Mouse (Mus musculus) limb, embryonic 10.5 days (tissue): ENCODE data around the gene Chit1. TPM values are rescaled to one million over a fixed set of nuclear protein-coding genes. Genes with fewer than 3 reads are reported as not detected.

Experiments
- DNase-seq: peaks from one replicate; pipeline ENCODE4 v3.0.0-alpha.2; 2017; ENCODE audit warnings: low spot score
- H3K27ac ChIP-seq: fragments of 300-500 bp; sonication (generic); 2 replicates; pipeline ENCODE4 v1.5.1; 2016; ENCODE audit warnings: mild to moderate bottlenecking
- H3K27me3 ChIP-seq: fragments of 300-500 bp; sonication (generic); 2 replicates; pipeline ENCODE4 v1.6.1; 2016; ENCODE audit warnings: low read depth, mild to moderate bottlenecking; ENCODE audit not compliant: poor library complexity, severe bottlenecking
- H3K36me3 ChIP-seq: fragments of 300-500 bp; sonication (generic); 2 replicates; pipeline ENCODE4 v1.6.1; 2016; ENCODE audit warnings: mild to moderate bottlenecking, moderate library complexity
- H3K4me1 ChIP-seq: fragments of 300-500 bp; sonication (generic); 2 replicates; pipeline ENCODE4 v1.6.1; 2016
- H3K4me3 ChIP-seq: fragments of 300-500 bp; sonication (generic); 2 replicates; pipeline ENCODE4 v1.5.1; 2016; ENCODE audit warnings: mild to moderate bottlenecking, moderate library complexity
- H3K9me3 ChIP-seq: fragments of 300-500 bp; sonication (generic); replicated peaks from 2 replicates; pipeline ENCODE4 v1.6.1; 2016; ENCODE audit warnings: mild to moderate bottlenecking
- WGBS: fragments of 180-500 bp; shearing (Covaris S2); methylation state at CpG from one replicate; pipeline ENCODE4 v1.1.7; 2016; 5-methylcytosine and 5-hydroxymethylcytosine counted together
- polyA plus RNA-seq: library from polyadenylated mRNA; unstranded; fragments of >200 nt; fragmentation: Nextera tagmentation; extraction: Ambion mirVana; gene quantifications from 2 replicates; pipeline ENCODE4 v1.2.1, GENCODE M21; 2016

Chit1 gene
- polyA plus RNA-seq, 1 experiment from 2014 or later: not detected

GRCm38 (mm10) chr1:134146066-134146465 is 35.0 kb downstream of the Chit1 start:
- Histone ChIP-seq H3K27me3 (0 out of 2 replicates have a peak, but pooled peaks cover 6% of the 10 kb centered on the region), H3K9me3 (no peaks in the 10 kb centered on the region), H3K4me1 (0 out of 2 replicates have a peak, but pooled peaks cover 2% of the 10 kb centered on the region), H3K27ac (no peak overlapping the region), H3K4me3 (no peak overlapping the region), H3K36me3 (no peaks in the 10 kb centered on the region)
- no peak for DNase-seq
- 91% methylated on average over 8 of the region's 8 CpGs for WGBS

GRCm38 (mm10) chr1:134150076-134150475 is 39.0 kb downstream of the Chit1 start:
- Histone ChIP-seq H3K4me3 (no peak overlapping the region), H3K4me1 (0 out of 2 replicates have a peak, but pooled peaks cover 5% of the 10 kb centered on the region), H3K27me3 (0 out of 2 replicates have a peak, but pooled peaks cover 6% of the 10 kb centered on the region), H3K9me3 (no peaks in the 10 kb centered on the region; the same call in 1 of the 2 replicates), H3K36me3 (no peaks in the 10 kb centered on the region), H3K27ac (no peak overlapping the region)
- WGBS: 73% methylated on average over 8 of the region's 8 CpGs
- no peak for DNase-seq

- H3K4me1 ChIP-seq: 0 out of 2 replicates have a peak, but pooled peaks cover 5% of the 10 kb centered on the region
- 93% methylated on average over 9 of the region's 9 CpGs for WGBS
Observed at GRCm38 (mm10) chr1:134150745-134151144, 39.7 kb downstream of the Chit1 start.

GRCm38 (mm10) chr1:134151655-134152412 is 40.8 kb downstream of the Chit1 start:
- H3K27me3 ChIP-seq: 0 out of 2 replicates have a peak, but pooled peaks cover 6% of the 10 kb centered on the region
- peak; percentile 89 for DNase-seq
- H3K4me1 ChIP-seq: 0 out of 2 replicates have a peak, but pooled peaks cover 5% of the 10 kb centered on the region
- no peaks in the 10 kb centered on the region for H3K36me3 ChIP-seq
- H3K9me3 ChIP-seq: no peaks in the 10 kb centered on the region; the same call in 1 of the 2 replicates
- H3K27ac ChIP-seq: no peak overlapping the region
- WGBS: 43% methylated on average over 13 of the region's 13 CpGs
- no peak overlapping the region for H3K4me3 ChIP-seq

More at GRCm38 (mm10) chr1:134150745-134151144, 39.7 kb downstream of the Chit1 start:
- Histone ChIP-seq H3K27ac (no peak overlapping the region), H3K36me3 (no peaks in the 10 kb centered on the region), H3K9me3 (no peaks in the 10 kb centered on the region; the same call in 1 of the 2 replicates), H3K27me3 (0 out of 2 replicates have a peak, but pooled peaks cover 6% of the 10 kb centered on the region), H3K4me3 (no peak overlapping the region)
- no peak for DNase-seq

GRCm38 (mm10) chr1:134152626-134153590 is 41.9 kb downstream of the Chit1 start:
- Histone ChIP-seq H3K27me3 (0 out of 2 replicates have a peak, but pooled peaks cover 6% of the 10 kb centered on the region), H3K36me3 (no peaks in the 10 kb centered on the region), H3K9me3 (no peaks in the 10 kb centered on the region; the same call in 1 of the 2 replicates), H3K4me3 (no peak overlapping the region), H3K4me1 (0 out of 2 replicates have a peak, but pooled peaks cover 5% of the 10 kb centered on the region), H3K27ac (no peak overlapping the region)
- 77% methylated on average over 21 of the region's 21 CpGs for WGBS
- DNase-seq: no peak

GRCm38 (mm10) chr1:134154121-134154520 is 43.1 kb downstream of the Chit1 start:
- H3K27ac ChIP-seq: no peak overlapping the region
- H3K4me1 ChIP-seq: 0 out of 2 replicates have a peak, but pooled peaks cover 5% of the 10 kb centered on the region
- no peak overlapping the region for H3K4me3 ChIP-seq
- no peaks in the 10 kb centered on the region; the same call in 1 of the 2 replicates for H3K9me3 ChIP-seq
- 0 out of 2 replicates have a peak, but pooled peaks cover 6% of the 10 kb centered on the region for H3K27me3 ChIP-seq
- 91% methylated on average over 3 of the region's 3 CpGs for WGBS
- DNase-seq: no peak
- H3K36me3 ChIP-seq: no peaks in the 10 kb centered on the region

GRCm38 (mm10) chr1:134154655-134155054 is 43.6 kb downstream of the Chit1 start:
- Histone ChIP-seq H3K4me3 (no peak overlapping the region), H3K4me1 (0 out of 2 replicates have a peak, but pooled peaks cover 5% of the 10 kb centered on the region), H3K9me3 (no peaks in the 10 kb centered on the region; the same call in 1 of the 2 replicates), H3K27me3 (0 out of 2 replicates have a peak, but pooled peaks cover 6% of the 10 kb centered on the region), H3K27ac (no peak overlapping the region), H3K36me3 (no peaks in the 10 kb centered on the region)
- WGBS: 59% methylated on average over 3 of the region's 3 CpGs
- DNase-seq: no peak

GRCm38 (mm10) chr1:134160404-134160803 is 49.4 kb downstream of the Chit1 start:
- H3K4me3 ChIP-seq: no peak overlapping the region
- no peak for DNase-seq
- no peak overlapping the region for H3K27ac ChIP-seq
- H3K9me3 ChIP-seq: no peaks in the 10 kb centered on the region
- H3K36me3 ChIP-seq: no peaks in the 10 kb centered on the region
- H3K4me1 ChIP-seq: no peaks in the 10 kb centered on the region
- 94% methylated on average over 3 of the region's 3 CpGs for WGBS
- H3K27me3 ChIP-seq: no peaks in the 10 kb centered on the region

- no peak overlapping the region for H3K27ac ChIP-seq
- H3K4me3 ChIP-seq: no peak overlapping the region
- no peak for DNase-seq
- WGBS: 84% methylated on average over 6 of the region's 6 CpGs
- no peaks in the 10 kb centered on the region for H3K36me3 ChIP-seq
- H3K27me3 ChIP-seq: no peaks in the 10 kb centered on the region
- H3K9me3 ChIP-seq: no peaks in the 10 kb centered on the region
- H3K4me1 ChIP-seq: no peaks in the 10 kb centered on the region
Observed at GRCm38 (mm10) chr1:134161399-134161798, 50.4 kb downstream of the Chit1 start.

- no peak for DNase-seq
- H3K27me3 ChIP-seq: no peaks in the 10 kb centered on the region
- no peaks in the 10 kb centered on the region for H3K9me3 ChIP-seq
- H3K36me3 ChIP-seq: no peaks in the 10 kb centered on the region
- no peak overlapping the region for H3K4me3 ChIP-seq
- no peaks in the 10 kb centered on the region for H3K4me1 ChIP-seq
- 85% methylated on average over 6 of the region's 6 CpGs for WGBS
- no peak overlapping the region for H3K27ac ChIP-seq
Observed at GRCm38 (mm10) chr1:134162510-134163225, 51.6 kb downstream of the Chit1 start.

- Histone ChIP-seq H3K27me3 (no peaks in the 10 kb centered on the region), H3K9me3 (no peaks in the 10 kb centered on the region), H3K36me3 (no peaks in the 10 kb centered on the region), H3K4me3 (no peak overlapping the region), H3K27ac (no peak overlapping the region), H3K4me1 (no peaks in the 10 kb centered on the region)
- DNase-seq: no peak
- 91% methylated on average over 7 of the region's 7 CpGs for WGBS
Observed at GRCm38 (mm10) chr1:134163476-134163875, 52.4 kb downstream of the Chit1 start.

GRCm38 (mm10) chr1:134164454-134164853 is 53.4 kb downstream of the Chit1 start:
- no peaks in the 10 kb centered on the region for H3K9me3 ChIP-seq
- DNase-seq: no peak
- H3K36me3 ChIP-seq: no peaks in the 10 kb centered on the region
- H3K4me1 ChIP-seq: no peaks in the 10 kb centered on the region
- H3K27ac ChIP-seq: no peak overlapping the region
- 76% methylated on average over 4 of the region's 4 CpGs for WGBS
- no peaks in the 10 kb centered on the region for H3K27me3 ChIP-seq
- H3K4me3 ChIP-seq: no peak overlapping the region
